Mouse (Mus musculus) midbrain, embryonic 16.5 days (tissue): Measurements from ENCODE around the gene Lin54. TPM values are rescaled to one million over a fixed set of nuclear protein-coding genes. Genes with fewer than 3 reads are reported as not detected.

Experiments
- ATAC-seq: fragments of 200-750 bp; cut with Nextera tagmentation; 2 replicates; pipeline ENCODE4 v1.8.0; 2017; ENCODE audit warnings: moderate TSS enrichment
- H3K27ac ChIP-seq: fragments of 300-500 bp; sonication (generic); 2 replicates; pipeline ENCODE4 v1.5.1; 2014; ENCODE audit warnings: mild to moderate bottlenecking, low read length, mixed read lengths
- H3K27me3 ChIP-seq: fragments of 300-500 bp; sonication (generic); 2 replicates; pipeline ENCODE4 v1.6.1; 2014; ENCODE audit warnings: low read depth, low read length, mixed read lengths; ENCODE audit not compliant: control insufficient read depth, insufficient read depth
- H3K36me3 ChIP-seq: fragments of 300-500 bp; sonication (generic); 2 replicates; pipeline ENCODE4 v1.6.1; 2014; ENCODE audit warnings: mild to moderate bottlenecking, low read length, moderate library complexity, mixed read lengths; ENCODE audit not compliant: control insufficient read depth, insufficient read depth
- H3K4me1 ChIP-seq: fragments of 300-500 bp; sonication (generic); 2 replicates; pipeline ENCODE4 v1.6.1; 2014; ENCODE audit warnings: mild to moderate bottlenecking, low read length, mixed read lengths; ENCODE audit not compliant: control insufficient read depth, insufficient read depth
- H3K4me2 ChIP-seq: fragments of 300-500 bp; sonication (generic); 2 replicates; pipeline ENCODE4 v1.6.1; 2014; ENCODE audit warnings: mild to moderate bottlenecking, low read length, mixed read lengths
- H3K4me3 ChIP-seq: fragments of 300-500 bp; sonication (generic); 2 replicates; pipeline ENCODE4 v1.5.1; 2014; ENCODE audit warnings: low read depth, mild to moderate bottlenecking, low read length, moderate library complexity, mixed read lengths
- H3K9ac ChIP-seq: fragments of 300-500 bp; sonication (generic); 2 replicates; pipeline ENCODE4 v1.6.1; 2014; ENCODE audit warnings: low read depth, low read length, mixed read lengths
- H3K9me3 ChIP-seq: fragments of 300-500 bp; sonication (generic); replicated peaks from 2 replicates; pipeline ENCODE4 v1.6.1; 2014; ENCODE audit warnings: mild to moderate bottlenecking, low read length, mixed read lengths; ENCODE audit not compliant: control insufficient read depth, poor library complexity, severe bottlenecking
- WGBS: fragments of 180-500 bp; shearing (Covaris S2); extraction: QIAGEN DNeasy Blood & Tissue Kit; methylation state at CpG from one replicate; pipeline ENCODE4 v1.1.7; 2014; 5-methylcytosine and 5-hydroxymethylcytosine counted together
- polyA plus RNA-seq: library from polyadenylated mRNA; unstranded; fragments of >200 nt; fragmentation: Nextera tagmentation; extraction: Ambion mirVana; gene quantifications from 2 replicates; pipeline ENCODE4 v1.2.1, GENCODE M21; 2015

The Lin54 gene
- polyA plus RNA-seq, 1 experiment from 2014 or later = 8.3 TPM

DNA sequence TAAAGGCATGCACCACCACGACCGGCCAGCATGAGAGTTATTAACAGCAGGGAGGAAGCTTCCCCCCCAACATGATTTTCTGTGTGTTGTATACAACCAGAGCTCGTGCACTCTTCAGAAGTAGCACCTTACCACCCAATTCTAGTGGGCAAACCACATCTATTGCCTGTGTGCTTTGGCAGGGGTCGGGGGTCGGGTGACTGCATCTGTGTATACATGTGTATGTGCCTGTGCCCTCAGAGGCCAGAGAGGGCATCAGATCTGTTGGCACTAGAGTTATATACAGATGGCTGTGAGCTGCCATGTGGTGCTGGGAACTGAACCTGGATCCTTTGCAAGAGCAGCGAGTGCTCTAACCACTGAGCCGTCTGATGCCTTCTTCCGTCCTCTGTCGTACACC lies 24.5 kb upstream of the Lin54 start:
- ATAC-seq = no peak
- 98% methylated on average over 9 of the region's 9 CpGs for WGBS
- no peak overlapping the region for H3K9ac ChIP-seq
- H3K27me3 ChIP-seq = no peaks in the 10 kb centered on the region
- no peak overlapping the region for H3K4me3 ChIP-seq
- H3K36me3 ChIP-seq = peaks cover 5% of the 10 kb centered on the region
- peaks cover 5% of the 10 kb centered on the region for H3K4me1 ChIP-seq
- H3K4me2 ChIP-seq = no peak overlapping the region
- no peaks in the 10 kb centered on the region for H3K9me3 ChIP-seq
- H3K27ac ChIP-seq = no peak overlapping the region

DNA sequence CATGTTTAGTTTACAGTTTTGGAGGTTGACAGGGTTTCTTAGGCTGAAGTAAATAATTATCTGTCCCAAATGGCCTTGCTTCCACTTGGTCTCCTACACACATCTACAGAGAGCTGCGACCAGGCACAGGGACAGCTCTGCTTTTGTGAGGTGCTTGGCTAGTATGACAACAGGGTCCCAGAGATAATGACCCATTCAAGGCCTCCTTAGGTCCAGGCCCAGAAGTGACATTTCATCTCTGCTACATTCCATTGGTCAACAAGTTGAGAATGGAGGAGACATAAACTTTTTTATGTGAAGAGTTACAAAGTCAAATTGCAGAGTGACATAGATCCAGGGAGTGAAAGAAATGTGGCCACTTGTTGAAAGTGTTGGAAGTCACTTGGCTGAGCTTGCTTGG lies 22.9 kb upstream of the Lin54 start:
- no peaks in the 10 kb centered on the region for H3K27me3 ChIP-seq
- 89% methylated on average over 1 of the region's 1 CpGs for WGBS
- H3K4me2 ChIP-seq = no peak overlapping the region
- no peak overlapping the region for H3K27ac ChIP-seq
- H3K4me1 ChIP-seq = peaks cover 13% of the 10 kb centered on the region
- ATAC-seq = no peak
- H3K4me3 ChIP-seq = no peak overlapping the region
- H3K9ac ChIP-seq = no peak overlapping the region
- H3K36me3 ChIP-seq = no peaks in the 10 kb centered on the region
- H3K9me3 ChIP-seq = no peaks in the 10 kb centered on the region

DNA sequence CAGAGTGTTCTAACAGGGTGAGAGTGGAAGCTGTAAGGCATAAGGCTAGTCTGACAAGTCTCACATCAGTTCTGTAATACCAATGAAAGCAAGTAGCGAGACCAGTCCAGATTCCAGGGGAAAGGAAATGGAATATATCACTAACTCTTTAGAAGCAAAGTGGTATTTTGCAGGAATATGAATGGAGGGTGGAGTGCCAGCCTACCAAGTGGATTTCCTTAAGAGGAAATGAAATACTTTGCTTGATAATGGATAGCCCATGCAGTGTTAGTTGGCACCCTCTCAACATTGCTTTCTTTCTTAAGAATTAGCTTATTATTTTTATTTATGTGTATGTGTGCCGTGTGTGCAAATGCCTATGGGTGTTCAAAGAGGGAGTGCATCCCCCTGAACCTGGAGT lies 19.8 kb upstream of the Lin54 start:
- no peak overlapping the region for H3K27ac ChIP-seq
- H3K27me3 ChIP-seq = no peaks in the 10 kb centered on the region
- H3K4me2 ChIP-seq = no peak overlapping the region; the same call in 1 of the 2 replicates
- peaks cover 17% of the 10 kb centered on the region for H3K4me1 ChIP-seq
- no peak overlapping the region for H3K9ac ChIP-seq
- no peak for ATAC-seq
- H3K4me3 ChIP-seq = no peak overlapping the region
- H3K9me3 ChIP-seq = no peaks in the 10 kb centered on the region
- 91% methylated on average over 2 of the region's 2 CpGs for WGBS
- H3K36me3 ChIP-seq = no peaks in the 10 kb centered on the region

DNA sequence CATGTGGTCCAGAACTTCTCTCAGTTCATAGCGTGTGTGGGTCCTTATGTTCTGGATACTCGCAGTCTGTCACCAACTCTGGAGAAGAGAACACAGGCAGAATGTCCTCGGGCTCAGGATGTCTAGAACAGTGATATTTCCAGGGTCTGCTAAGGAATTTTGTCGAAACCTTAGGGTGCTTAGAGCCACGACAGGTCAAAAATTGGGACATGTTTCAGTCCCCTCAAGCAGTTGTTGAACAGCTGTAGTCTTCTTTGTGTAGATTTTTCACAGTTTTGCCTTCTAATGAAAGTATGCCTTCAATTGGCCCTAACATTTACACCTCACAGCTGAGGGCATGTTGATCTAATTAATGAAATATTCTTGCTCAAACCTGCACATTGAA lies 18.6 kb upstream of the Lin54 start:
- ATAC-seq = peak; percentile 16; the same call in 1 of the 2 replicates
- Histone ChIP-seq H3K4me3 (peak overlapping the region; percentile 66), H3K36me3 (no peaks in the 10 kb centered on the region), H3K9ac (peak overlapping the region; percentile 79), H3K4me2 (peak overlapping the region; percentile 69), H3K9me3 (no peaks in the 10 kb centered on the region), H3K27ac (peak overlapping the region; percentile 86), H3K27me3 (no peaks in the 10 kb centered on the region), H3K4me1 (peaks cover 17% of the 10 kb centered on the region)
- 6% methylated on average over 5 of the region's 5 CpGs for WGBS

DNA sequence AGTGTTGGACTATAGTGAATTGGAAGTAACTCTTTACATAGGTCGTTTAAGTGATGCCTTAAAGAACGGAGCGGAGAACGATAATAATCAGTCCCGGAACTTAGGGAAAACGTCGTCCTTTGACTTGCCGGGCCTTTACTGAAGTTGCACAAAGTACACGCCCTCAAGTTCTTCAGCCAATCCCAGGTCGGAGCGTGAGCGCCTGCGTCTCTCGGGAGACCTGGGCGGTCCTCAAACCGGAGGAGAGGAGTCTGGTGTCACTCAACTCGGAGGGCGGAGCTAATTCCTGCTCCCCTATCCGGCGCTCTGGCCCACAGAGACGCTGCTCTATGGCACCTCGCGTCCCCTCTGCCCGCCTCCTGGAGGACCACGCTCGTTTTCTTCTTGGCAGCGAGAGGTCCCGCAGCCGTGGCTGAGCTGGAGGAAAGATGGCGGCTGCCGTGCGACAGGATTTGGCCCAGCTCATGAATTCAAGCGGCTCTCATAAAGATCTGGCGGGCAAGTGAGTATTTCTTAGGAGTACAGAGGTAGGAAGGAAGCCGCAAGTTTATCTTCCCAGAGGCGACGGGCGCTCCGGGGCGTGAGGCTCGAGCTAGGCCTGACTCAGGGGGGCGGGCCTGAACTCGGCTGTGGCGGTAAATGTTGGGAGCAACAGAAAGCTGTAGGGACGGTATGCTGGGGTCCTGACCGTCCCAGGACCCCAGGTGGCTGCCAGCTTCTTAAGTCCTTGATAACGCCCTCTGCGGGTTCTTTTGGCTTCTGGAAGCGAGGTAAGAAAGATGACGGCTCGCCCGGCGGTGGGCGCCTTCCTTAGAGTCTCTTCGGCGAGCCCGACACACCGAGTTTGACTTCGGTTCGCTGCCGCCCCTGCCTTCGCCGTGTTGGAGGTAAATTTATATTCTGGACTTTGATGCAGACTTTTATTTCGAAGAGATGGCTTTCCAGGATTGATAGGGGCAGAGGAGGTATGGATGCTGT lies 17.9 kb upstream of the Lin54 start, which contains the start of gene Cops4:
Gene Cops4, plus strand, starts transcription at position 261 of the 978 bp plus-strand sequence.
- peak within 1 kb of the TSS; percentile 73 for H3K4me2 ChIP-seq
- under 1% methylated on average over 64 of the region's 64 CpGs for WGBS
- ATAC-seq = peak; percentile 100
- H3K4me1 ChIP-seq = peaks cover 17% of the 10 kb centered on the region
- peak within 1 kb of the TSS; percentile 66 for H3K4me3 ChIP-seq
- peak within 1 kb of the TSS; percentile 79 for H3K9ac ChIP-seq
- no peaks in the 10 kb centered on the region for H3K9me3 ChIP-seq
- no peaks in the 10 kb centered on the region for H3K27me3 ChIP-seq
- peak within 1 kb of the TSS; percentile 86 for H3K27ac ChIP-seq
- no peaks in the 10 kb centered on the region for H3K36me3 ChIP-seq

DNA sequence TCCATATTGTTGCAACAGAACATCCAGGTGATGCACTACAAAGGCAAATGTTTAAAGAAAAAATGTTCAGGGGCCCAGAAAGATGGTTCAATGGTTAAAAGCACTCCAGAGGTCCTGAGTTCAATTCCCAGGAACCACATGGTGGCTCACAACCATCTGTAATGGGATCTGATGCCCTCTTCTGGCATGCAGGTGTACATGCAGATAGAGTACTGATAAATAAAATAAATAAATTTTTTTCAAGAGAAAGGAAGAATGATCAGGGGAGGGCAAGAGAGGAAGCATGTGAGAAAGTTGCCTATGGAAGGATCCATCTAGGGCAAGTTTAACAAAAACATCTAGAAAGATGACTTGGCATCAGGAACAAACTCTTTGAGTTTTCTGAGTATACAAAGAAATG lies 12.1 kb upstream of the Lin54 start:
- Histone ChIP-seq H3K4me3 (no peak overlapping the region), H3K4me2 (no peak overlapping the region), H3K4me1 (peaks cover 2% of the 10 kb centered on the region), H3K9ac (no peak overlapping the region), H3K36me3 (no peaks in the 10 kb centered on the region), H3K9me3 (no peaks in the 10 kb centered on the region), H3K27ac (no peak overlapping the region), H3K27me3 (no peaks in the 10 kb centered on the region)
- no peak for ATAC-seq

DNA sequence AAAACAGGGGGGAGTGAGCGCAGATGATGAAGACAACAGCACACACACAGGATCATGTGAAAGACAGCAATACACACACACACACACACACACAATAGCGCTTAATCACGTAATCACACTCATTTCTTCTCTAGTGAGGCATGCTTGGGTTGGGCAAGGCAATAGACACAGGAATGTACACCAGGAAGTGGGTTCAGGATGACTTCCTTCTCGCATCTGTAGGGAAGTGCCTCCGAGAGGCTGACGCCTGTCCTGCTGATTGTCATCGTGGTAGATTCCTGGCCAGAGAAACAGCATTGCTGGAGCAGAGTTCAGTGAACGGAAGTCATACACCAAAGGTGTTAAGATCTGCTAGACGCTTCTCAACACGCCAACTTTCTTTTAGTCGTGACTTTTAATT lies 8.8 kb upstream of the Lin54 start:
- no peaks in the 10 kb centered on the region for H3K27me3 ChIP-seq
- H3K4me2 ChIP-seq = no peak overlapping the region
- H3K4me3 ChIP-seq = no peak overlapping the region
- no peak overlapping the region for H3K27ac ChIP-seq
- no peak for ATAC-seq
- H3K36me3 ChIP-seq = no peaks in the 10 kb centered on the region
- H3K9ac ChIP-seq = no peak overlapping the region
- 82% methylated on average over 11 of the region's 11 CpGs for WGBS
- no peaks in the 10 kb centered on the region for H3K4me1 ChIP-seq
- no peaks in the 10 kb centered on the region for H3K9me3 ChIP-seq

DNA sequence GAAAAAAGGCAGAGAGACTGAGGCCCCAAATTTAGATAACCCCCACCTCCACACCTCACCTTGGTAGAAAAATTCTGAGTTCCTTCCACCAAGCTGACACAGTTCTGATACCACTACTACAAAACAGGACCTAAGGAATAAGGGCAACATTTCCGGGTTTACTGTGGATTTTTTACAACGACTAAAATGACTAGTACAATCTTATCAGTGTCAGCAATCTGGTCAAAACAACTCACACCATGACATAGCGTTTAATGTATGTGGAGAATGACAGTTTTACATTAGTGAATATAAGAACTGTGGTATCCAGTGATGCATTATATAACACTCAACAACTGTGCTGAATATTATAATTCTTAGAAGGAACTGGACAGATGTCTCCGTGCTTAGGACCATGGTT lies 828 bp upstream of the Lin54 start:
- H3K4me2 ChIP-seq = peak overlapping the region; percentile 98; the same call in 1 of the 2 replicates
- H3K4me1 ChIP-seq = peaks cover 20% of the 10 kb centered on the region
- H3K27me3 ChIP-seq = no peaks in the 10 kb centered on the region
- no peaks in the 10 kb centered on the region for H3K36me3 ChIP-seq
- 89% methylated on average over 4 of the region's 4 CpGs for WGBS
- no peaks in the 10 kb centered on the region for H3K9me3 ChIP-seq
- no peak overlapping the region for H3K9ac ChIP-seq
- no peak overlapping the region for H3K4me3 ChIP-seq
- H3K27ac ChIP-seq = no peak overlapping the region
- ATAC-seq = peak; percentile 19; the same call in 1 of the 2 replicates

DNA sequence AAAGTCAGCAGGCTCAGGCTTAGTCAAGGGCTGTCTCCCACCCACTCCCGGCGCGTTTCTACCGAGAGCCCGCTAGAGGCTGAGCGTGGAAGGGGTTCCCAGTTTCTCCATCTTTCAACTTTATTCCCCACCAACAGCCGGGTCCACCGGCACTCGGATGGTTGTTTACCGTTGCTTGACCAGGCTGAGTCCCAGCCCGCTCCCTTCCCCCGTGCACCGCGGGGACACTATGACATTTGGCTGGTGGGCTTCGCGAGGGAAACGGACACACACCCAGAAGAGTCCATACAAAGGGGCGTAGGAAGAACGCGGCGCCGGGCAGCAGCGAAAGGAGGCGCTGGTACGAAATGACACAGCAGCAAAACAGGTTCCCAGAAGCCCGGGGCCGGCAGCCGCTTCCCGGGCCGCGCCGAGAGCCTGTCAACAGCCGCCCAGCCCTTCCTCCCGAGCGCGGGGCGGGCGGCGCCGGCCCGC lies 571 bp downstream of the Lin54 start:
- Histone ChIP-seq H3K27ac (peak overlapping the region; percentile 70), H3K36me3 (no peaks in the 10 kb centered on the region), H3K4me2 (peak overlapping the region; percentile 98), H3K4me1 (peaks cover 20% of the 10 kb centered on the region), H3K27me3 (no peaks in the 10 kb centered on the region), H3K9ac (peak overlapping the region; percentile 66), H3K4me3 (peak overlapping the region; percentile 88), H3K9me3 (no peaks in the 10 kb centered on the region)
- 0% methylated on average over 33 of the region's 41 CpGs for WGBS
- ATAC-seq = peak; percentile 27; the same call in 1 of the 2 replicates
